Mouse (Mus musculus): Measurements from ENCODE around the gene Sdc3.

The Sdc3 gene

GRCm38 (mm10) chr4:130793180-130793501 is 804 bp downstream of the Sdc3 start:
- DNase-seq (ENCODE audit: low read depth, low spot score): no peak

GRCm38 (mm10) chr4:130794771-130795170 is 2.4 kb downstream of the Sdc3 start:
- no peak for DNase-seq (ENCODE audit: low read depth, low spot score)

DNA sequence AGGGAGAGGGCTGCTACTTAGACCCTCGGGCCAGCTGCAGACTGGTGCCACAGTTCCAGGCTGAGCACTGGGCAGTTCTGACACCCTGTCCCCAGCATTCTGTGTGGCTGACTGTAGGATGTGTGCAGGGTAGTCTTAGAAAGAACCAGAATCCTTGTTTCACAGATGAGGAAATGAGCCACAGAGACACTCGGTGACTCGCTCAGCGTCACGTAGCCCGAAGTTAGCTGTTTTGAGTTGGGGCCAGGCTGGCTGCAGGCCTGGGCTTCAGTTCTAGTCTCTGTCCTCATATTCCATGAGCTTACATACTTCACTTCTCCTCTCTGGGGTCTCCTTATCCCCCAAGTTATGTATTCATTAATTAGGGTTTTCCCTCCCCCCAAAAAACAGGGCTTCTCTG is 3.6 kb downstream of the Sdc3 start:
- no peak for DNase-seq (ENCODE audit: low read depth, low spot score)

DNA sequence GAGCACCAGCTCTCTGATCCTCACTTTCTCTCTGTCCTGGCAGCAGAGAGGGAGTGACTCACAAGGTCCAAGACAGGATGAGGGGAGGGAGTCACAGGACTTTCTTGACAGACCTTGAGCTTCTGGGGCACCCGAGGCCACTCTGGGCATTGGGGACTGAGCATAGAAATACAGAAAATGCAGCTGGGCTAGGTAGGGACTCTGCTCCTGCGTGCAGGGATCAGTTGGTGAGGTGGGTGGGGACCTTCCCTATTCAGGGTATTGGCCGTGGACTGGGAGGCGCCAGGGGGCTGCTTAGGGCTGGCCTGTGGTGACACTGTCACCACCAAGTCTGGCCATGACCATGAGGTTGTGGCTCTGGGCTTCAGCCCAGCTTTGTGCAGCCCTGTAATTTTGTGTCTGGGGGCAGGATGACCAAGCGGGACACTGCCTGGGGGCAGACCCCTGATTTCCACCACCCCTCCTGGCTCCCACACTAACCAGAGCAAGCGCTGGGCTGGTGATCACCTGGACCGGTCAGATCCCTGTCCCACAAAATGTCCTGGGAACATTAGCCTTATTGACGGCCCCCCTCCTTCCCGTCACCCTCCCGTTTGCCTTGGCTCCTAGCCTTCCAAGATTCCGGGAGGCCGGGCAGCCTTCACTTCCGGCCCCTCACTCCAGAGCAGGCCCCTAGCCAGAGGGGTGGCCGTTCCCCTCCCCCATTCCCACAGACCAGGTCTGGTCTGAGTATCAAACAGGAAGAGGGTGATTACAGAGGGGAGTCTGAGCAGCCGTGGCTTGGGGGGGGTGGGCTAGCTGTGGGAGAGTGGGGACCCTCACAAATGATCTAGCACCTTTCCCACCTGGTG is 5.1 kb downstream of the Sdc3 start:
- no peak for DNase-seq (ENCODE audit: low read depth, low spot score)

DNA sequence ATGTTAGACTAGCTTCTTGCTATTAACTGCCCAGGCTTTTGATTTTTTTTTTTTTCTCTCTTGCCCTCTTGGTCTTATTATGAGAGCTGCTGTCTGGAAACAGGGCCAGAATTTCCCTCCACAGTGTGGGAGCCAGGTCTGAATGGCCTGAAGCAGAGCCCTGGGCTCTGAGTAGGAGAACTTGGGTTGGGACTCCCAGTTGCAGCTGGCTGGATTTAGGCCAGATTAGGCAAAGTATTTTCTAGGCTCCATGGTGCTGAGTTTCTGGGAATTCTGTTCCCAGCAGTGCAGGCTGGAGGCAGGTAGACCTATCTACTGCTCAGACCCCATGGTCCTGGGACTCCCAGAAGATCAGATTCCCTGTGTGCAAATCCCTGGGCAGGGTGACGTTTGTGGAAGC is 6.1 kb downstream of the Sdc3 start:
- DNase-seq (ENCODE audit: low read depth, low spot score): no peak

DNA sequence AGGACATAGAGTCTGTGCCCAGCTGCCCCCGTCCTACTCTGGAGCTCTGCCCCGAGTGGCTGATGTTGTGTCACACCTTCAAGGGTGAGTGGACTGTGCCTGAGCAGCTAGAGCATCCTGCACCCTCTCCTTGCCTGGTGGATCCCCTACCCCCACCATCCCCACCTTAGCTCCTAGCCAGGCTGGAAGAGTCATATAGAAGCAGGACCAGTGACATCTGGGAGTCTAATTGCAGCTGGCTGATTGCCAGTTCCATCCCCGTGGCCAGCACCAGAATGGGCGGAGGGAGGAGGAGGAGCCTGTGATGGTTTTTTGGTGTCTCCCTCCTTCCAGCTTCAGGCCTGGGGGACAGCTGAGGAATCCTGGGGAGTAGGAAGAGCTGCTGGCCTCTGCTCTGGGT is 6.8 kb downstream of the Sdc3 start:
- no peak for DNase-seq (ENCODE audit: low read depth, low spot score)

- DNase-seq (ENCODE audit: low read depth, low spot score): no peak
These were observed 7.2 kb downstream of the Sdc3 start for GRCm38 (mm10) chr4:130799582-130799981.

DNA sequence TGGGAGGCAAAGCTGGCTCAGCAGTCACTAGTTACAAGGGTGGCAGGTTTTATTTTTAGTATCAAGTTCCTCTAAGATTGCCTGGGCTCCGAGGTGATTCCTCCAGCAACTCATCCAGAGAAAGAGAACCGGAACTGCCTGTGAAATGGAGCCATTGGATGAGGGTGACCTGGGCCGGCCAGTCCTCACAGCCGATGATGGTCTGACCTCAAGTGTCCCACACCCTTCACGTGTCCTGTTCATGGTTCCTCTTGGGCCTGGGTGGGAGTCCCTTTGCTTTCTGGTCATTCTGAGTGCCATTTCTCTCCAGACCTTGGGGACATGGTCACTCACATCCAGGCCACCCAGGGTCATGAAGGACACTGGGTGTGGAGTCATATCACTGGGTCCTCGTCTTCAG is 7.8 kb downstream of the Sdc3 start:
- no peak for DNase-seq (ENCODE audit: low read depth, low spot score)

DNA sequence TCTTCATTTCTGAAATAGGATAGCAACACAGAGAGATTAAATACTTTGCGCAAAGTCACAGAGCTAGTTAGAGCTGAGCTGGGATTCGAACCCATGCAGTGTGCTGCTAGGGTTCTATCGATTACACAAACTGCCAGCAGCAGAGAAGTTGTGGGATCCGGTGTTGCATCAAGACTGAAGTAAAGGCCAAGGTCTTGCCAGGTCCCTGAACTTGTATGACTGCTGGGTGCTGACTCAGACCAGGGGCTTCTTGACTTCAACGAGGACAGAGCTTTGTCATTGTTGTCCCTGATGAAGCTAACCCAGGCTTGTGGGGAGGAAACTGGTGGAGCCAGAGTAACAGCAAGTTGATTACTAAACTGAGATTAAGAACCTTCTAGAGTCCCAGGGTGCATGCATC is 8.9 kb downstream of the Sdc3 start:
- DNase-seq (ENCODE audit: low read depth, low spot score): no peak

GRCm38 (mm10) chr4:130801624-130802329 is 9.4 kb downstream of the Sdc3 start:
- DNase-seq (ENCODE audit: low read depth, low spot score): peak; percentile 65

GRCm38 (mm10) chr4:130803591-130803990 is 11.3 kb downstream of the Sdc3 start:
- DNase-seq (ENCODE audit: low read depth, low spot score): no peak

DNA sequence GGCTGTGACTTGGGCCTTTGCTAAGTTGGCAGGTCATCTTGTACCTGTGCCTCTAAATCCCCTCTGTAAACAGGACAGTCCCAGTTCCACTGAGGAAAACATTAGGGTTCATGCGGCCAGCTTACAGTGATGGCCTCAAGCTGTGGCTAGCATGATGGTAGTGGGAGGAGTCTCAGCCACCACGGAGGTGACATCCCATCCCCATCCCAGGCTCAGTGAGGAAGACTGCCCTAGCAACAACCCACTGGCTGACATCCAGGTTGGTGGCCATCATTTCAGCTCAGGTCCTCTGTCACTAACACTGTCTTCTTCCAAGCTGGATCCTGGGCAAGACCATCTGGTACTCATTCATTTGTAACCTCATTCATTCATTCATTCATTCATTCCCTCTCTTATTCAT is 12.0 kb downstream of the Sdc3 start:
- DNase-seq (ENCODE audit: low read depth, low spot score): no peak

GRCm38 (mm10) chr4:130804771-130805361 is 12.5 kb downstream of the Sdc3 start:
- DNase-seq (ENCODE audit: low read depth, low spot score): no peak

- no peak for DNase-seq (ENCODE audit: low read depth, low spot score)
These were observed 13.4 kb downstream of the Sdc3 start for GRCm38 (mm10) chr4:130805746-130806145.

DNA sequence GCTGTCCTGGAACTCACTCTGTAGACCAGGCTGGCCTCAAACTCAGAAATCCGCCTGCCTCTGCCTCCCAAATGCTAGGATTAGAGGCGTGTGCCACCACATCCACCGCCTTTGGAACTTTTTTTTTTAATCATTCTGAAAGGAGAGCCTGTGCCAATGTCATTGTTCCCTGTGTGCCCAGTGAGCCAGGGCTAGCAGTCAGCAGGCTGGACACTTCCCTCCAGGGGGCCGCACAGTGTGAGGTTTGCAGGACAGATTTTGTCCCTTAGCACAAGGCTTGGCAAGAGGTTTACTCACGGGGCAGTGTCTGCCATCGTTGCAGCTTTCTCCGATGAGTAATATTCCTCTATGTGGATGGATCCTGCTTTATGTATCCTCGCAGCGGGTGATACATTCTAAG is 14.4 kb downstream of the Sdc3 start:
- no peak for DNase-seq (ENCODE audit: low read depth, low spot score)

- no peak for DNase-seq (ENCODE audit: low read depth, low spot score)
These were observed 17.4 kb downstream of the Sdc3 start for GRCm38 (mm10) chr4:130809784-130810183.

DNA sequence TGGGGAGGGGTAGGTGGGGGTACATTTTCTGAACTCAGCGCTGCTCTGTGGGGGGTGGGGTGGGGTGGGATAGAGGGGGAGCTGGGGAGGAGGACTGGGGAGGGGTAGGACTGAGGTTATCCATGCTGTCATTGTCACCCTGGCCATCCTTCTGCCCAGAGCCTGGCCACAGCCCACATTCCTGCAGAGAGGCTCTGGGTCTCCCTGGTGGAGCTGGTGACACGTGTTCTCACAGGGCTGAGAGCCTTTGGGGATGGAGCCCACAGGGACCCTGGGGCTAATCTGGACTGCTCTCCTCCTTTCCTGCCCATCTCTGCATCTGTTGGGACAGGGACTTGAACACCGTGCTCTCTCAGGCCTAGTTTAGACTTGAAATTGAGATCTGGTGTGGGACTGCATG is 18.5 kb downstream of the Sdc3 start:
- no peak for DNase-seq (ENCODE audit: low read depth, low spot score)

- DNase-seq (ENCODE audit: low read depth, low spot score): no peak
These were observed 19.0 kb downstream of the Sdc3 start for GRCm38 (mm10) chr4:130811385-130811784.

- DNase-seq (ENCODE audit: low read depth, low spot score): no peak
These were observed 21.6 kb downstream of the Sdc3 start for GRCm38 (mm10) chr4:130813958-130814357.

GRCm38 (mm10) chr4:130814742-130815330 is 22.5 kb downstream of the Sdc3 start:
- DNase-seq (ENCODE audit: low read depth, low spot score): no peak

DNA sequence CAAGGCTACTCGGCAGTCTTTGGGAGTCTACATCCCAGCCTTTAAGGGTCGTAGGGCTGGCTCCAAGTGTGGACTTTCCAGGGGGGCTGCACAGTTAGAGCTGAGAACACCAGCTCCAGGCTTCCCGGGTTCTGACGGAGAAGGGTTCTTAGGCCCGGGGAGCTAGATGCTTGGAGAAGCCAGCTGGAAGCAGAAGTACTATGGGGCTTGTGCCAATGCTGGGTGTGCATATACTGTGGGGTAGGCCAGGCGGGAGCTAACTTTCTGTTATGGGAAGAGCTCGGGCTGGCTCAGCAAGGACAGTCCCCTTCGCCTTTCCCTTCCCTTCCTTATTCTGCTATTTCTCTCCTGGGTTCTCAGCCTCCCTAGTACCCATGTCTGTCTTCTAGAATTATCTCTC is 23.5 kb downstream of the Sdc3 start:
- DNase-seq (ENCODE audit: low read depth, low spot score): no peak

GRCm38 (mm10) chr4:130819806-130820205 is 27.5 kb downstream of the Sdc3 start:
- DNase-seq (ENCODE audit: low read depth, low spot score): no peak

Measured in CD4-positive helper T cell, adult 2 months (primary cell).